Mouse (Mus musculus): ENCODE measurements around the gene Lrp2. TPM values are rescaled to one million over a fixed set of nuclear protein-coding genes. Genes with fewer than 3 reads are reported as not detected.
A peak's percentile ranks its signal among the peaks of the same experiment; 100 is the strongest.

The Lrp2 gene
- under 0.01 and 0.04 TPM in 2 replicates for total RNA-seq (2012; rRNA removed)
- 0.01 TPM in 2 replicates for total RNA-seq (2014; rRNA removed)
- 0.07 TPM in 1 of 2 replicates, not detected in the other for polyA plus RNA-seq (2012; ENCODE audit: insufficient read length, low read depth)

DNA sequence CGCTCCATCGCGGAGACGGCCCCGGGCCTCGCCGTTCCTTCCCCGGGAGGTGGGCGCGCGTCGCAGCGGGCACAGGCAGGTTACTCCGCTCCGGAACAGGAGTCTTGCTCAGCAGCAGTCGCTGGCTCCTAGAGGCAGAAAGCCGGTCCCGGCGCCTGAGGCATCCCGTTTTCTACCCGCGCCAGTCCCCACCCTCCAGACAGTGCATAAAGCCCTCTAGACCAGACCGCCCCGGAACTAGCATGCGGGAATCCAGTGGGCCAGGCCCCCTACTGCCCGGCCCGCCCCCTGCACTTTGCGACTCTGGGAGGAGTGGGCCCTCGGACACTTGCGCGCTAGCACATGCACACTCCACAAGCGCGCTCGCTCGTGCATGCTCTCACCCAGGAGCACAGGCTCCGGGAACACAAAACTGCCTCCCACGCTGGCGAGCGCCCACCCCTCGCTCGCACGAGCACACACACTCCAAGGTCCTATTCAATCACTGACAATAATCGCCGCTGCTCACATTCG, at the start of gene Lrp2:
Gene Lrp2 (minus strand): TSS at position 180 of the 513 bp plus-strand sequence.
- DNase-seq (ENCODE audit: extremely low read depth): no peak
- H3K9me3 ChIP-seq (replicated peaks; ENCODE audit: low read length): peaks cover 4% of the 10 kb centered on the region
- dilution Hi-C loops (cut with MboI; ENCODE audit: extremely low pct_ligation_motif_present, extremely low pct_unique_long_range_greater_than_20kb, low sequenced_read_pairs) (no loop called here), in situ Hi-C loops (cut with MboI; ENCODE audit: low pct_ligation_motif_present, low pct_unique_long_range_greater_than_20kb, low sequenced_read_pairs) (no loop called here)
- H3K36me3 ChIP-seq (replicated peaks in 1 of 2; ENCODE audit: control insufficient read depth in 1 of 2, insufficient read depth in 1 of 2, low read length in 1 of 2): no peaks in the 10 kb centered on the region
- no peaks in the 10 kb centered on the region for H3K79me2 ChIP-seq (replicated peaks; ENCODE audit: control insufficient read depth, extremely low read depth, insufficient read depth, poor library complexity, severe bottlenecking)
- peaks cover 0 to 4% of the 10 kb centered on the region in 2 experiments; a peak in 1 of 4 replicates for H3K4me1 ChIP-seq (ENCODE audit: control insufficient read depth in 1 of 2, insufficient read depth in 2 of 2)
- no peak within 1 kb of the TSS for H3K9ac ChIP-seq (ENCODE audit: insufficient read depth, low read depth)
- TF ChIP-seq GABPA (IDR thresholded peaks at IDR 0.05; ENCODE audit: insufficient replicate concordance, low read depth, low read length) (no peak), ZKSCAN1 (IDR thresholded peaks at IDR 0.05; ENCODE audit: borderline replicate concordance, low read depth, low read length) (no peak), EP300 (IDR thresholded peaks at IDR 0.05; ENCODE audit: low read length) (no peak), MXI1 (IDR thresholded peaks at IDR 0.05; ENCODE audit: low read depth, low read length) (no peak), TCF12 (IDR thresholded peaks at IDR 0.05; ENCODE audit: low read depth, low read length) (no peak), HCFC1 (IDR thresholded peaks at IDR 0.05; ENCODE audit: low read depth, low read length) (no peak), MAFK (IDR thresholded peaks at IDR 0.05; ENCODE audit: insufficient replicate concordance, low read length) (no peak), USF1 (IDR thresholded peaks at IDR 0.05; ENCODE audit: low read depth, low read length) (no peak), POLR2A (IDR thresholded peaks at IDR 0.05; ENCODE audit: low read depth, low read length) (no peak), CHD2 (IDR thresholded peaks at IDR 0.05; ENCODE audit: low read length) (no peak), JUND (conservative IDR thresholded peaks at IDR 0.05; ENCODE audit: low read depth, low read length) (no peak), MAZ (IDR thresholded peaks at IDR 0.05; ENCODE audit: low read depth, low read length) (no peak), E2F4 (IDR thresholded peaks at IDR 0.05; ENCODE audit: insufficient replicate concordance, low read depth, low read length) (no peak), PAX5 (IDR thresholded peaks at IDR 0.05; ENCODE audit: low read length) (no peak), RCOR1 (conservative IDR thresholded peaks at IDR 0.05; ENCODE audit: low read depth, low read length) (no peak)
- H3K27me3 ChIP-seq (replicated peaks): no peaks in the 10 kb centered on the region
- H3K4me2 ChIP-seq (ENCODE audit: insufficient read depth, low read depth, poor library complexity, severe bottlenecking): peak within 1 kb of the TSS; percentile 45
- no peak within 1 kb of the TSS for H3K27ac ChIP-seq (ENCODE audit: insufficient read depth, low read depth)
- H3K4me3 ChIP-seq (replicated peaks in 1 of 3; ENCODE audit: low read depth in 2 of 3, low read length in 2 of 3, poor library complexity in 1 of 3): no peak within 1 kb of the TSS

GRCm38 (mm10) chr2:69635064-69635701, 49.3 kb upstream of the Lrp2 start:
- H3K27me3 ChIP-seq (replicated peaks): no peaks in the 10 kb centered on the region
- peak; percentile 73 for DNase-seq (ENCODE audit: extremely low read depth)
- H3K4me1 ChIP-seq (ENCODE audit: control insufficient read depth in 1 of 2, insufficient read depth in 2 of 2): peaks cover 3 to 15% of the 10 kb centered on the region in 2 experiments; a peak in 3 of 4 replicates
- no peak overlapping the region for H3K27ac ChIP-seq (ENCODE audit: insufficient read depth, low read depth)
- H3K79me2 ChIP-seq (replicated peaks; ENCODE audit: control insufficient read depth, extremely low read depth, insufficient read depth, poor library complexity, severe bottlenecking): no peaks in the 10 kb centered on the region
- peak overlapping the region in 1 of 3 experiments; percentile 14 for H3K4me3 ChIP-seq (replicated peaks in 1 of 3; ENCODE audit: low read depth in 2 of 3, low read length in 2 of 3, poor library complexity in 1 of 3)
- H3K9me3 ChIP-seq (replicated peaks; ENCODE audit: low read length): peaks cover 7% of the 10 kb centered on the region
- no peaks in the 10 kb centered on the region for H3K36me3 ChIP-seq (replicated peaks in 1 of 2; ENCODE audit: control insufficient read depth in 1 of 2, insufficient read depth in 1 of 2, low read length in 1 of 2)
- dilution Hi-C loops (cut with MboI; ENCODE audit: extremely low pct_ligation_motif_present, extremely low pct_unique_long_range_greater_than_20kb, low sequenced_read_pairs) (no loop called here), in situ Hi-C loops (cut with MboI; ENCODE audit: low pct_ligation_motif_present, low pct_unique_long_range_greater_than_20kb, low sequenced_read_pairs) (loop anchor here (25.0 kb wide), 1 partner anchor 152 kb away; the partner anchor contains the start of genes Ccdc173 and Phospho2)
- H3K9ac ChIP-seq (ENCODE audit: insufficient read depth, low read depth): peak overlapping the region; percentile 56; the same call in 1 of the 2 replicates
- peak overlapping the region; percentile 60 for H3K4me2 ChIP-seq (ENCODE audit: insufficient read depth, low read depth, poor library complexity, severe bottlenecking)
- TF ChIP-seq ELF1 (IDR thresholded peaks at IDR 0.05; ENCODE audit: low read depth, low read length): 0 out of 2 replicates have a peak, but pooled peaks have one; percentile 33
- TF ChIP-seq SIN3A (IDR thresholded peaks at IDR 0.05; ENCODE audit: low read length): no peak
- TF ChIP-seq ETS1 (conservative IDR thresholded peaks at IDR 0.05; ENCODE audit: low read depth, low read length): no peak
- no peak for TF ChIP-seq POLR2AphosphoS2 (IDR thresholded peaks at IDR 0.05; ENCODE audit: low read depth, low read length)
- TF ChIP-seq SMC3 (IDR thresholded peaks at IDR 0.05; ENCODE audit: low read depth, low read length): peak; percentile 63
- no peak for TF ChIP-seq MAFK (IDR thresholded peaks at IDR 0.05; ENCODE audit: insufficient replicate concordance, low read length)
- peak; percentile 40; the same call in 1 of the 2 replicates for TF ChIP-seq CHD2 (IDR thresholded peaks at IDR 0.05; ENCODE audit: low read length)
- TF ChIP-seq MAX (IDR thresholded peaks at IDR 0.05; ENCODE audit: low read length): no peak
- TF ChIP-seq TBP (conservative IDR thresholded peaks at IDR 0.05; ENCODE audit: low read depth, low read length): no peak
- TF ChIP-seq MAZ (IDR thresholded peaks at IDR 0.05; ENCODE audit: low read depth, low read length): 0 out of 2 replicates have a peak, but pooled peaks have one; percentile 18
- TF ChIP-seq KAT2A (IDR thresholded peaks at IDR 0.05; ENCODE audit: insufficient replicate concordance, low read length): no peak
- TF ChIP-seq EP300 (IDR thresholded peaks at IDR 0.05; ENCODE audit: low read length): no peak
- TF ChIP-seq ZNF384 (IDR thresholded peaks at IDR 0.05; ENCODE audit: low read depth, low read length): peak; percentile 52
- TF ChIP-seq PAX5 (IDR thresholded peaks at IDR 0.05; ENCODE audit: low read length): no peak
- no peak for TF ChIP-seq CHD1 (IDR thresholded peaks at IDR 0.05; ENCODE audit: low read depth, low read length)
- no peak for TF ChIP-seq RCOR1 (conservative IDR thresholded peaks at IDR 0.05; ENCODE audit: low read depth, low read length)
- no peak for TF ChIP-seq POLR2A (IDR thresholded peaks at IDR 0.05; ENCODE audit: low read depth, low read length)
- no peak for TF ChIP-seq ZC3H11A (IDR thresholded peaks at IDR 0.05; ENCODE audit: low read depth, low read length)
- TF ChIP-seq MEF2A (IDR thresholded peaks at IDR 0.05; ENCODE audit: borderline replicate concordance, low read depth, low read length): no peak
- TF ChIP-seq USF1 (IDR thresholded peaks at IDR 0.05; ENCODE audit: low read depth, low read length): no peak
- TF ChIP-seq BHLHE40 (IDR thresholded peaks at IDR 0.05; ENCODE audit: low read depth, low read length): 0 out of 2 replicates have a peak, but pooled peaks have one; percentile 7
- TF ChIP-seq CTCF (conservative IDR thresholded peaks at IDR 0.05 in 1 of 2, IDR thresholded peaks at IDR 0.05 in 1 of 2; ENCODE audit: low read depth in 2 of 2, low read length in 2 of 2): peak; percentile 34 to 89; a peak in 3 of 4 replicates
- TF ChIP-seq TCF12 (IDR thresholded peaks at IDR 0.05; ENCODE audit: low read depth, low read length): no peak
